Mouse (Mus musculus): ENCODE data around the gene Btn2a2.
"Not testable (repeated sequence)": the region's sequence is repeated elsewhere in the genome, so short reads cannot be mapped to it uniquely, and the experiment has no call there.

GRCm38 (mm10) chr13:23535137-23536075 is 46.7 kb upstream of the Btn2a2 start, which contains the start of gene Hist1h3g:
- not testable (repeated sequence) for TF ChIP-seq POLR2A (IDR thresholded peaks at IDR 0.05; ENCODE audit: borderline replicate concordance, extremely low read depth, low read depth, low read length); CTCF (IDR thresholded peaks at IDR 0.05; ENCODE audit: insufficient read depth, low read length)

Measured in lung, adult 2 months (tissue).